Mouse (Mus musculus): ENCODE measurements around the gene Btbd9.

GRCm38 (mm10) chr17:30607330-30607729 lies 31.0 kb upstream of the Btbd9 start:
- TF ChIP-seq GATA1 (IDR thresholded peaks at IDR 0.05; ENCODE audit: borderline replicate concordance, low read length), result no peak
- TF ChIP-seq FLI1 (IDR thresholded peaks at IDR 0.05; ENCODE audit: low read length), result no peak

Measured in megakaryocyte, embryonic 14.5 days (primary cell).